Mouse (Mus musculus) inflammation-experienced regulatory T-cells, adult 6 months (primary cell): ENCODE measurements around the gene 2700097O09Rik. TPM values are rescaled to one million over a fixed set of nuclear protein-coding genes. Genes with fewer than 3 reads are reported as not detected.
A peak's percentile ranks its signal among the peaks of the same experiment; 100 is the strongest.
"Not testable (repeated sequence)": the region's sequence is repeated elsewhere in the genome, so short reads cannot be mapped to it uniquely, and the experiment has no call there.

Experiments
- ATAC-seq: one replicate; pipeline ENCODE4 v1.8.0; 2017
- polyA plus RNA-seq, 3 experiments: library from polyadenylated mRNA; unstranded; fragments of 100-300 nt; shearing (Covaris generic); gene quantifications; one replicate each; pipeline ENCODE4 v1.2.1; 2017

The 2700097O09Rik gene
- polyA plus RNA-seq: 10 to 100 TPM; 18.7 to 24.4 (median 18.7) TPM

DNA sequence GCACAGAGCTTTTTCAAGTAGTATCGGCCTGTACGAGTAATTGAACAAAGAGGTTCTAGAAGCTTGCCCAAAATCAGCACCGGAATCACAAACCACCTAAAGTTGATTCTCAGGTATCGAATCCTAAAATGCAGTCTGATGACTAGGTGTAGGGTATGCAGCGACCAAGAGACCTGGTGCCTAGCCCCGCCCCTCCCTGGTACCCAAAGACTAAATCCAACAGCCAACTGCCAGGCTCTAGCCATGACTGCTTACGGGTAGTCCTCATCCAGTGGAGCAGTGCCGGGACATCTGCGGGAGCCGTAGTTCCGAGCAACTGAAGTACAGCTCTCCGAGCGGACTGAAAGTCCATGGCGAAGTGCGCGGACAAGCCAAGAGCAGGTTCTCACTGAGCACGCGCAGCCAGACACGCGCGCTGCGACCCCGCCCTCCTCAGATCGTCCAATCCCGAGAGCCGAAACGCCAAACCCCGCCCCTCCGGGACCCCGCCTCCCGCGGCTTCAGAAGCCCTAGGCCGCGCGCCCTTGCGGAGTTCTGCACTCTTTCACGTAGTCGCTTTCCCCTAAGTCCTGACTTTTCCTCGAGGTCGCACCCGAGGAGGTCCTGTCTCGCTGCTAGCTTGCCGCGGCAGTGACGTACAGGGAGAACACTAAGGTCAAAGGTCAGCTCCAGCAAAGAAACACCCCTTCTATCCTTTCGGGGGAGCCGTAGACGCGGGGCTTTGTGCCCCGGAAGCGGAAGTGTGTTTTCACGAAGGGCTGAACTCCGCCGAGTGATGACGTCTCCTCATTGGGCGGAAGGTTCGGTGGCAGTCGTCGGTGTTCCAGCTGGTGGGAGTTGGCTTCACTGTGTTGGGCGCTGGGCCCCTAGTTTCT, at the start of gene 2700097O09Rik, which contains the start of gene Srp54a:
TSS of gene 2700097O09Rik (minus strand) at position 385 of the 875 bp plus-strand sequence.
TSS of gene Srp54a (plus strand) at position 537 of the 875 bp plus-strand sequence.
- ATAC-seq: peak; percentile 94

DNA sequence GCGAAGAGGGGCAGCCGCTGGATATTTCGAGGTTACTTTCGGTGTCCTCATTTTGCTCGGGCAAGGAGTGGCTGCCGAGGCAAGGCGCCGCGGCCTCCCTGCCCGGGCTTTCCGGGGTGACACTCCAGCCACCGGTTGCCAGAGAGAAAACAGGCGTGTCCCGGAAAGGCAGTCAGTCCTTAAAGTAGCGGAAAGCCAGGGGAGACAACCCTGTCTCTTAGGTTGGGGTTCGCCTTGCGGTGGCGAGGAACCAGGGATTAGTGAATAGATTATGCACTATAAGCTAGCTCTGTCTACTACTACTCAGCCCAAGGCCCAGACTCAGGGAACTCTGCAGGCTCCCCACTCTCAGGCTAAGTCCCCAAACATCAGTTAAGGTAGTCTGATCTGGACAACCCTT, 44.8 kb upstream of the 2700097O09Rik start:
- peak; percentile 68 for ATAC-seq

DNA sequence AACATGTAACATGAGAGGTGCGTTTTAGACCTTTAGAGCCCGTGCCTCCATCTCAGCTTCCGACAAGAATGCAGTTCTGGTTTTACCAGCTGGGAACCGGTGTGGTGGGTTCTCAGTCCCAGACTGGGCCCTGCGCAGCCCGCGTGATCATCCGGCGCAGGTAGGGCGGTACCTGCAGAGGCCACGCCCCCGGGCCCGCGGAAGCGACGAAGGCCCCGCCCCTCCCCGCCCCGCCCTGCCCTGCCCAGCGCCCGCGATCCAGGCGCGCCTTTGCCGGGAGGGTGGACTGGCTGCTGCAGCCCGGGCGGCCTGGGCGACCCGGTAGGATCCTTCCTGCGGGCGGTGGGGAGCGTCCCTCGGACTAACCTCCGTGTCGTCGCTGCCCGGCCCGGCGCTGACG, 44.3 kb upstream of the 2700097O09Rik start, which contains the start of gene Fam177a:
TSS of gene Fam177a (plus strand) at position 228 of the 400 bp plus-strand sequence.
- ATAC-seq: peak; percentile 94

DNA sequence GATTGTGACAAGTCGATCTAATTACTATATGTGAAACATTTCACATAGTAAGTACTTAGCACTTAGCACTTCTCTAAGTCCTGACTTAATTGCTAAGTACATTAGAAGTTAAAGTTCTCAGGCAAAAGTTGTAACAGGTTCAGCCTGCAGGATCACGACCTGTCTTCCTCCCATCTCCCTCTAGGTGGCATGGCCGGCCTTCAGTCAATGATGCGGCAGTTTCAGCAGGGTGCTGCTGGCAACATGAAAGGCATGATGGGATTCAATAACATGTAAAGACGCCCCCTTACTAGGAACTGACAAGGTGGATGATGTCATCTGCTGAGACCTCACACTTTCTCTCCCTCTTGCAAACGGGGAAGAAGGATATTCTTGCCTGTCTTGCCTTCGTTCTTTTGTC, 32.7 kb upstream of the 2700097O09Rik start:
- ATAC-seq: not testable (repeated sequence)

DNA sequence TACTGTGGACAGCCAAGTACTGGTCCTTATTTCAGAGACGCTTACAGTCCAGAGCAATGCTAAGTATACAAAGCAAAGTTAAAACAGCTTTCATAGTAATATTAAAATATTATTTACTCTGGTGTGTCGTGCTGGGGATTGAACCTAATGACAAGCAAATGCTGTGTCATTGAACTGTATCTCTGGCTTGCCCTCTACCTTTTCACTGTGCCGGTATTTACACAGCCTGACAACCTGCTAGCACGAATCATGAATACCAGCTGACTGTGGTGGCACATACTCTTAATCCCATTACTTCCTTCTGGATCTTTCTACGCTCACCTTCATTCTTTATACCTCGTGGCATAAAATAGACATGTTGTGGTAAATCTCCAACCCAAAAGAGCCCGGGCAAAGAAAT, 12.2 kb upstream of the 2700097O09Rik start:
- ATAC-seq: not testable (repeated sequence)

DNA sequence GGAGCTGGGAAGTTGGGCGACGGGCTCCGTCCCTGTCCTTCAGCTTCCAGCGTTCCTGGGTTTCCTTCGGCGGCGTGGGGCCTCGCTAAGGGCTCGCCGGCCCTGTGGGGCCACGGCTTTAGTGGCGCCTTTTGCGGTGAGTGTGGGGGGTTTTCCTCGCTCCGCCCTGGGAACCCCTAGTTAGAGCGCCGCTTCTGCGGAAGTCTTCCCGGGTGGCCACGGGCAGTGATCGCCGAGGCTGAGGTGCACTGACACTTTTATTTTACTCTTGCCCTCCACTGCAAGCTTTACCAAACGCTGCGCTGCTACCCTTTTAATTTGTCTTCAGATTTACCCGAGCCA, 662 bp upstream of the 2700097O09Rik start:
- peak; percentile 41 for ATAC-seq

DNA sequence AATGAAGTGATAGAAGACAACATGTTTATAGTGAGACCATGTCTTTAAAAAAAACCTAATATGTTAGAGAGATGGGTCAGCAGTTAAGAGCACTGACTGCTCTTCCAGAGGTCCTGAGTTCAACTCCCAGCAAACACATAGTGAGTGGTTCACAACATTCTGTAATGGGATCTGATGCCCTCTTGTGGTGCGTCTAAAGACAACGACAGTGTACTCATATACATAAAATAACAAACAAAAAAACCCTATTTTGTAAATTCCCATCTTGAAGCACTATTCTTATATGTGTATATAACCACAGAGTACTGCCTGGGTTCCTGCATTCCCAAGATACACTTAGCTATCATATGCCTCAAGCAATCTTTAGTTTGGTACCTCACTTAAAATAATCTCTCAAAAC, 1.2 kb downstream of the 2700097O09Rik start:
- ATAC-seq: not testable (repeated sequence)

DNA sequence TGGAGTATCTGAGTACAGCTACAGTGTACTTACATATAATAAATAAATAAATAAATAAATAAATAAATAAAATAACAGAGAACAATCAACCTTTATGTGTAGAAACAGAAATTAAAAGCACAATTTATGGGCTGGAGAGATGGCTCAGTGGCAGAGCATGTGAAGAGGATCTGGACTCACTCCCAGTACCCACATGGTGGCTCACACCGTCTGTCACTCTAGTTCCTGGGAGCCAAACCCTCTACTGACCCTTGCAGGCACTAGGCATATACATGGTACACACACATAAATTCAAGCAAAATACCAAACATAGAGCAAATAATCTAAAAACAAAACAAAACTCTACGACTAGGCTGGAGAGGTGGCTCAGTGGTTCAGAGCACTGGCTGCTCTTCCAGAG, 4.6 kb downstream of the 2700097O09Rik start:
- no peak for ATAC-seq

DNA sequence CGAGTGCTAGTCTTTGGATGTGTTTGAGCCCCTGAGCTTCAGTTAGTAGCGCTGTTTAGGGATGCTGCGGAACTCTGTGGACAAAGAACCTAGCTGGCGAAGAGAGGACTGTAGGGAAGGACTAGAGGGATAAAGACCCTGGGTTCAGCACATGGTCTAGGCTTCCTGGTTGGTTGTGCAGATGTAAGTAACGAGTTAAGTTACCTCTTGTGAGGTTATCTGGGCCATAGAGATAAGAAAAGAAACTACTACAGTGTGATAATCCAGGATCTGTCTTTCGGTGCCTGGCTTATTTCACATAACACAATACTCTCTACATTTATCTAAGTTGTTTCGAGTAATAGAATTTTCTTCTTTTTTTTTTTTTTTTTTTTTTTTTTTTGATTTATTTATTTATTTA, 6.2 kb downstream of the 2700097O09Rik start:
- ATAC-seq: no peak

DNA sequence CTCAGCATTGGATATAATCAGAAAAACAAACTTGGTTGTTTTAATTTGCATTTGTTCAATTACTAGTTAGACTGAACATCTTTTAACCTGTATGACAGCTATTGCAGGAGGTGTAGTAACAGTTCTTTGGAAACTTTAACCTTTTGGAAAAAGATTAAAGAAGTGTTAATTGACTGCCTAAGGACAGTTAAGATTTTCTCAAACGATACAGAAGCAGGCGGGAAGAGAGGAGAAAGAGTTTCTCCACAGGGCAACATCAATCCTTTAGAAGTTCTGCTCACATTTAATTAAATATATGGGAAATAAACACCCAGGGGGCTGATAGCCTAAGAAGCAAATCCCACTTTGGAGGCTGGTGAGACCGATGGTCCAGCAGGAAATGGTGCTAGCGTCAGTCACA, 7.4 kb downstream of the 2700097O09Rik start:
- ATAC-seq: no peak

DNA sequence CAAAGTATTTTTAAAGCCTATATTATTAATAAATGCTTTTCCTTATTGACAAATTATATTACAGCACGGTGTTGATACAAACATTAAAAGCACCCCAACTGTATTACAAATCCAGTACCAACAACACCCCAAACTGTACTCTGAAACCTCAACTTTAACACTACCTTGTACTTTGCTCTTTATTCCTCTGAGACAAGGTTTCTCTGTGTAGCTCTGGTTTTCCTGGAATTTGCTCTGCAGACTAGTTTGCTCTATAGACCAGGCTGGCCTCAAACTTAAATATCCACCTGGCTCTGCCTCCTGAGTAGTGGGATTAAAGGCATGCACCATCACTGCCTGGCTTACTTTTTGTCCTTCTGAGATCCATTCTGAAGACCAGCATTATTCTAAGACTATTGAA, 17.8 kb downstream of the 2700097O09Rik start:
- no peak for ATAC-seq

DNA sequence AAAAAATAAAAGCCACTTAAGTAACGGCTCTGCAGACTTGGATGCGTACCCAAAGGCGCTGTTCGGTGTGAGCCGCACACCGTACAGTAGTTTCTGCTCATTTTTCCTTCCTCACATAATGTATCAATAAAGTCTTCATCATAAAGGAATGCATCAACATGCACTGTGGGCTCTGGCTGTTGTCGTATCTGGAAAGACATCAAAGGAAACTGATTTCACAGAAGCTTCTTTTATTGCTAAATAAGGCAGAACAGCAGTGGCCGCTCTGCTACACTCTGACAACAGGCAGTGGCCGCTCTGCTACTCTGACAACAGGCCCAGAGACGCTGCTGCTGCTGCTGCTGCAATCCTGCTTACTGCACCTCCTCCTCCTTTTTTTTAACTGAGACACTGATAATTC, 18.9 kb downstream of the 2700097O09Rik start:
- no peak for ATAC-seq

DNA sequence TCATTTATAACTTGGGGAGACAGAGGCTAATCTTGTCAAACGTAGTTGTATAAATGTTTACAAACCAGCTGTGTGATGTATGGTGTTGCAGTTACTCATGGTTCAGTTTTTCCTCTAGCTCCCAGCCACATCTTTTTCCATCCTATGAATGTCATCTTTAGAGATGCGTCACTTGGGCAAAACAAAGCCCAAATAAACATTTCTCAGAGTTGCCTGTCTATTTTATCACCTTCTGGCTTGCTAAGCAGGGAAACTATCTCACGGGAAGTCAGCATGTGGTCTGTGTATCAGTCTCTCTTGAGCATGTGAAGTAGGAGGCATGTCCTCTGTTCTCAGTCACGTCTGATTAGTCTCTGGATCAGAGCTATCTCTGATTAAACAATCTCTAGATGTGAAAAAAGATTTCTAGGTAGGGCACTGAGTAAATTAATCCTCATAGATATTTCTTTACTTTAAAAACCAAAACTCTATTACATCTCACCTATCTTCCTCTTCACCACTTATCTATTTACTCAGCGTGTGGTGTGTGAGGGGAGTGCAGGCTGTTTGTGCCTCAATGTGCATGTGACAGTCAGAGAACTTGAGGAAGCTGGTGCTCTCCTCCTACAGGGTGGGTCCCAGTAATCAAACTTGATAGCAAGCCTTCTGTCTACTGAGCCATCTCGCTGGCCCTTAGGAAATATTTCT, 19.6 kb downstream of the 2700097O09Rik start:
- peak; percentile 69 for ATAC-seq

DNA sequence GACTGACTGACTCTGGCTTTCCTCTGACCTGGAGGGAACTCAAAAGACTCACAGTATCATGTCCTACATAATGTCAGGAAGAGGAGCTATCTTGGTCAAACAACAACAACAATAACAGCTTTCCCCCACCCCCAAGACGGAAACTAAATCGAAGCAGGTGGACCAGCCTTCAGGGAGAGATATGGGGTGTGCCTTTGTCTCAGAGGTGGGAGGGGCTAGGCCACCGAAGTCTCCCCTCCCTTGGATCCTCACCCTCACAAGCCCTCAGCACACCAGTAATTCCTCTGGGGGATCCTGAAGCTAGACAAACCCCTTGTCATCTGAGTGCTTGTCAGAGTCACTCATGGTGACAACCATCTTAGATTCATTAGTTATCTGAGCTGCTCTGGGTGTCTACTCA, 20.1 kb downstream of the 2700097O09Rik start:
- peak; percentile 39 for ATAC-seq

DNA sequence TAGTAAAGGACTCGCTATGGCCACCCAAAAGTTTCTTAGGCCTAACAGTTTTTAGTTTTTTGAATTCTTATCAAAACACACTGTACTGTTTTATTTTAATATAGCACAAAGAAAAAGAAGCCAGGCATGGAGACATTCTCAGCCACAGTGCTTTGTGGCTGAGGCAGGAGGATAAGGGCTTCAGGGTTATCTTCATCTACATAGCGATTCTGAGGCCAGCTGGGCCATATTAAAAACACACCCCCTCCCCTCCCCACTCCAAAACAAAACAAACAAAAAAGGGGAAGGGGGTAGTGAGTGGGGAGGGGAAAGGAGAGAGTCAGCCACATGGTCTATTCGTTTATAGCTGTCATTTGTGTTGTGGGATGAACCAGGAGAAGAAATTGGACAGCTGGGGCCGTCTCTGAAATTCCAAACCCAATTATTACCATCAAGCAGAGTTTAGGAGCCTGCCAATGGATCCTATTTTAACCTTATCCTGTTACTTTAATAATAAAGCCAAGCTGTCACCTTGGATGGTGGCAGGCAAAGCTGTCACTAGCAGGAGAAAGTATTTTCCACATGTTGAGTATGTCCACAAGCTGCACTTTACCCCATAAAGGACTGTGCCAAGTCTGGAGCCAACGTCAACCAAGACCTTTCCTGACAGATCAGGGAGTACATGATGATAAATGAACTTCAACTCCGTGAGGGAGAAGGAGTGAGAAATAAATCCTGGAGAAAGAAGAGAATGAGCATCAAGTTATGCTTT, 20.9 kb downstream of the 2700097O09Rik start:
- ATAC-seq: no peak

DNA sequence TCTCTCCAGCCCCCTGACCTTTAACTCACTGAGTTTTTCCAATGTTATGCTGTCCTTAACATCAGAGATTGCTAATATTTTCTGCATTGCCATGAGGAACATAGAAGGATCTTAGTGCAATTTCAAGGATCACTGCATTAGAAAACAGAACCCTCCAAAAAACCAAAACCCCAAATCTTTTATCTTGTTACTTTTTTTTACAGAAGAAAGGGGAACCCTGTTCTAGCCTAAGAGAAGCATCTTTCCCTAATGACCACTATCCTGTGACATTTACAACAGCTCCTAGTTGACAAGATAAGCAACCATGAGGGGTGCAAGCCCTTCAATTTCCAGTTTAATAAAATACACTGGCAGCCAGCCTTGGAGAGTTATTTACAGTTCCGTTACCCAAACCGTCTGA, 23.2 kb downstream of the 2700097O09Rik start:
- no peak for ATAC-seq

DNA sequence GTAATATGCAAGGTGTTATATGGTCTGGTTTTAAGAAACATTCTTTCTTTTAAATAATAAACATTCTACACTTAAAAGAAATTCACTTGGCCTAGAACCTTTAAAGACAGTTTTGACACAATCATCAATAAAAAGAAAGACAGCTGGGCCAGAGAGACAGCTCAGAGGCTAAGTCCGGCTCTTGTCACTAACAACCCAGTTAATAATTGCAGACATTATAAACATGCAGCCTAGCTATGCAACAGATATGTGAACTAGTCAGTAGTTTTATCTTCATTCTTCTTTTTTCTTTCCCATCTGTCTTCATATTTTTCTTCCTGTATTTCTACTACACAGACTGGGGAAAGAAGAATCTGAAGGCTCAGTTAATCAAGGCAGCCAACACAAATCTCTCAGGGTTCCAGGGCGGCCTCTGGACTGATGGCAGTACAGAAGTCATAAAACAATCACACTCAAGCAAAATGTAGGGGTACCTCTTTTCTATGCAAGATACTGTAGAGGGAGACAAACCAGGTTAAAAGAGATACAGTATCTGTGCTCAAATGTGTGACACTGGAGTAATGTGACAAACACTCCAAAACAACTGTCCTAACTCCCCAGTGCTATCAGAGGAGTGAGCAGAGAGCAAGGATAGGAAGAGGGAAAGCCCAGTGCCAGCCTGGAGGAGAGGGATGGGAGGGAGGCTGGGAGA, 25.2 kb downstream of the 2700097O09Rik start:
- ATAC-seq: no peak

DNA sequence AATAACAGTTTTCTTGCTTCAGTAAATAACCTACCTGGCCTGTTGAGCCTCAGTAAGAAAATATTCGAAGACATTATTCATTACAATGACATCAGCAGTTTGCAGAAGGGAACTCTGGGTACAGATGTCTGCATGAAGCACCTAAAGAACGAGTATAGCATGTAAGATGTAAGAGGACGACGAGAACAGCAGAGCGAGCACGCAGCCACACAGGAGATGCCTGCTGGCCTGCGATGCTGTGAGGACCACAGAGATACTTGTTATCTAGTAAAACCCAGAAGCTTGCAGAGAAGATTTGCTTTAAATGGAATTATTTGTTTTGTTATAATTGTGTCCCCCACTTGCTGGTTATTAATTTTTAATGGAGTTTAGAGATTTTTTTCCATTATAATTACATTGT, 26.6 kb downstream of the 2700097O09Rik start:
- ATAC-seq: no peak

DNA sequence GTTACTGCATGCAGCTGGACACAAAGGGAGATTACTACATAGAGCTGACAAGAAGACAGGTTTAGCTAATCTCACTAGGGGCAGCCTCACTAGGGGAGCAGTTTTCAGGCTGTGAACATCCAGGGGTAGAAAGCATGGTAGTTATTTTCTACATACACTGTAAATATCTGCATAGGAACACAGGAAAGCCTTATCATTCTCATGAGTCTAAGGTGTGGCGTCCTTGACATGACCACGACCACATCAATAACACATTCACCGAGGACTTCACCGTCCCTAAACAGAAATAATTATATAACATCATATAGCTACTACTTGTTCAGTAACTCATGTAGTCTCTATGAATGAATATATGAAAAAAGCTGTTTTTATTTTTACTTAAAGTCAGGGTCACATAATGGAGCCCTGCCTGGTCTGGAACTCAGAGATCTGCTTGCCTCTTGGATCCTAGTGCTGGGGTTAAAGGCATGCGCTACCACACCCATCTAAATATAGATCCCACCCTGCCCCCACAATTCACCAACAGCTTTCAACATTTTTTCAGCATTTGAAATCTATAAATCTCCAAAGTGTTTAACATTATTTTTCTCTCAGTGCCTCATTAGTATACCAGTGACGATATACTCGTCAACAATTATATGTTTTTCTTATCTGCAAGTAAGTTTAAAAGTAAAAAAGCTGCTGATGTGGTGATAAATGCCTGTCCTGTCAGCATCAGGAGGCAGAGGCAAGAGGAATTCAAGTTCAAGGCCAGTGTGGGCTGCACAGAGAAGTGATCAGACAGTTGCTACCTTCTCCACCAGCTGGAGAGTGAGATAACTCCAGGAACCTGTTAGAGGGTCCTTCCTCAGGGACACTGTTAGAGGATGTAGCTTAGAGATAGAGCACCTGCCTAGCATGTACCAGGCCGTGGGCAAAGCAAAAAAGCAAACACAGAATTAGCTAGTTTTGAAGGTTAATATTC, 28.4 kb downstream of the 2700097O09Rik start:
- no peak for ATAC-seq

DNA sequence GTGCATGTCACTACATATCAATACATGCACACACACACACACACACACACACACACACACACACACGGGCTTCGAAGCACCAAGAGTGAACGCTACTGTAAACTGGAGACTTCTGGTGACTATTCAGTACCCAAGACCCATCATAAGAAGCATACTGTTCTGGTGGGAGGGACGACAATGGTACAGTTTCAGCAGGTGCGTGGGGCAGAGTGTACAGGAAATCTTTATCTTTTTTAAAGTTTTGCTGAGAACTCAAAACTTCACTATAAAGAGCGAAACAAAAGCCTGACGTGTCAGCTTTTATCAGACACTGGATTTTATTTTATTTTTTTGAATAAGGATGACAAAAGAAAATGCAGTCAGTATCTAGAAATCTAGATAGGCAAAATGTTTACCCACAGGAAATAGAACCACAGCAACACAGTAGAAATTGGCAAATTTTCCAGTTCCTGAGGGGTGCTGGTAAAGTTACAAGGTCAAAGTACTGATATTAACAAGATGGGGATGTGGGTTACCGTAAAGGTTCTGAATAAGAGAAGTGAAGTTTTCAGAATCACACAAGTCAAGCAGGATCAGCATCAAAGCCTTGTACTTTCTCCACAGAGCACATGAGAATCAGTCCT, 30.1 kb downstream of the 2700097O09Rik start:
- ATAC-seq: peak; percentile 93

DNA sequence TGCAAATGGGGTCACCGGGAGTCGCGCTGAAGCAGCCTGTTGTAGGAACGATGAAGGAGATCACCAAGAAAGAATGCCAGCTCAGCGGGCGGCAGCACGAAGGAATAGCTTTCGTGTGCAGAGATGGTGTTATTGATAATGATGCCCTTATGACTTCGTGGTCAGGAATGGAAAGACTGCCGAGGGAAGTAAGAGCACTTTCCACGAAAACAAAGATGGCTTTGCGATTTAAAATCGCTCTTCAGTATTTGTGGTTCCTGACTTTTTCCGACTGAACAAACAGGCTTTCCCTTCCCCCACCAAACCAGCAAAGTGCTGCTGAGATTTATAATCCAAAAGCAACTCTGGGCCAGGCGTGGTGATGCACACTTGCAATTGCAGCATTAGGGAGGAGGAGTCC, 38.9 kb downstream of the 2700097O09Rik start:
- peak; percentile 35 for ATAC-seq
